Mouse (Mus musculus): ENCODE data around the gene Rassf6. TPM values are rescaled to one million over a fixed set of nuclear protein-coding genes. Genes with fewer than 3 reads are reported as not detected.

Rassf6 gene
- 4.6 and 6.7 TPM in 2 replicates for polyA plus RNA-seq (2011; ENCODE audit: insufficient read length, low read depth, missing spikeins)

DNA sequence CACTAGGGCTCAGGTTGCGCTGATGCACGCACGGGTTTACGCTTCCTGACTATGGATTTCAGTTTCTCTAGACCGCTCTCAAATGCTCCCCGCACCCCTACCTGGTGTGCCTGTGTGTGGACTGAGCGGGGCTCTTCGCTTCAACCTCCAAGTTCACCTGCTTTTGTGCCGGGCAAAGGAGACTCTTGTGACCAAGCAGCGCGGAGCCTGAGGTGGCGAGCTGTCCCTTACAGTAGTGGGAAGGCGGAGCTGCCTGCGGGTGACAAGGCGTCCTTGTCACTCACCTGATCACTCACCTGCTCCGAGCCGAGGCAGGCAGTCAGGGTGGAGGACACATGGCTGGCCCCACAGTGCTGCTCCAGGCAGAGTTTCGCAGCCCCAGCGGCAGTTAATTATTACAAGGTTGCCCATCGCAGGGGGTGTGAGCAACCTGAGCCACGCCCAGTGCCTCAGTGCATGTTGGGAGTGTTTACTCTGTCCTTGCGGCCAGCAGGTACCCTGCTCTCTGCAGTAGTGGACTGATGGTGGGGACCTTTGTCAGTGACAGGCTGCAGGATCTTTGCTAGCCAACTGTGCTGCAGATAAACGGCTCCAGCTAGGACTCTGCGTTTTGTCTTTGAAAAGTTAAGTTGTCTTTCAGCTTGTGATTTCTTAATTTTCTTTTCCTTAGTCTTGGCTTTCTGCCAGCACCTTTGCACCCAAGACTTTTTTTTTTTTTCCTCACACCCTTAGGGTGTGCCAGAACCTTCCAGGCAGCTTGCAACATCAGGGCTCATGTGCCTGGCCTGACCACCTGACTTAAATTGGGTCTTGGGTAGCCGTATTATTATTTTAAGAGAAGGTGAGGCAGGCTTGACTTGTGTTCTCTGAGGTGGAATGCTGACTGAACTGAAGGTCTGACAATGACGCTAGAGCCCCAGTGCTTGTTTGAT is at the start of gene Rassf6:
Gene Rassf6, minus strand, starts transcription at position 372 of the 932 bp plus-strand sequence.
- no peak within 1 kb of the TSS for H3K27ac ChIP-seq (ENCODE audit: insufficient read depth, low read length)
- H3K4me3 ChIP-seq (ENCODE audit: insufficient read depth, low read length), result peak within 1 kb of the TSS; percentile 11; the same call in 1 of the 2 replicates
- TF ChIP-seq CTCF (IDR thresholded peaks at IDR 0.05; ENCODE audit: borderline replicate concordance, insufficient read depth, low read length) (no peak), POLR2A (IDR thresholded peaks at IDR 0.05; ENCODE audit: low read depth, low read length) (no peak)
- no peaks in the 10 kb centered on the region for H3K4me1 ChIP-seq (ENCODE audit: control insufficient read depth, insufficient read depth, low read length)

DNA sequence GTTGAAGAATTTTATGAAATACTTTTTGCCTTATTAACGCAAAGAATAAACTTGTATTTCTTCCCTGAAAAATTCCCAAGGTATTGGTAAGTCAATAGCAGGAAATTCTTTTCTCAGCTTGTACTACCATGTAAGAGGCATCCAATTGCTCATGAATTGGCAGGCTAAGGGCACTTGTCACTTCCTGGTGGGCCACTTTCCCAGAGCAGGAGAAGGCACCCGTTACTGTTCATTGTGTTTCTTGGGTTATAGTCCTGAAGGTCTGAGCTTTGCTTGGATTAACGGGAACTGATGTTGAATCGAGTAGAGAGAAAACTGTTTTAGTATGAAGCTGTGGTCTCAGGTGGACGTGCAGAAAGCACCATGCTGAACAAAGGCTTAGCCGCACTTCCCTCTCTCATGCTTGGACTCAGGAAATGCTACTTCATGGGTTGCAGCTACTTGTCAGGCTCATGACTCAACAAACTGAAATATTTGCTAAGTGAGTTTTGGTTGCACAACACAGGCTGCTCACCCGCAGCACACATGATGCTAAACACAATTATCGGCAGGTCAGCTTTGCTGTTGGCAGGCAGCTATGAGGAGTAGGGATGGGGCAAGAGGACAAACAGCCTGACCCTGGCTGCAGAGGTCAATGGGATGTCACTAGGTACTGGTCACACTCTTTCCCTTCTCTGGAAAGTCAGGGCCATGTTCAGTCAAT is 49.1 kb upstream of the Rassf6 start:
- Histone ChIP-seq H3K4me3 (ENCODE audit: insufficient read depth, low read length) (no peak overlapping the region), H3K27ac (ENCODE audit: insufficient read depth, low read length) (peak overlapping the region; percentile 87), H3K4me1 (ENCODE audit: control insufficient read depth, insufficient read depth, low read length) (peaks cover 12% of the 10 kb centered on the region)
- TF ChIP-seq POLR2A (IDR thresholded peaks at IDR 0.05; ENCODE audit: low read depth, low read length), result no peak; the same call in 1 of the 2 replicates
- TF ChIP-seq CTCF (IDR thresholded peaks at IDR 0.05; ENCODE audit: borderline replicate concordance, insufficient read depth, low read length), result no peak

DNA sequence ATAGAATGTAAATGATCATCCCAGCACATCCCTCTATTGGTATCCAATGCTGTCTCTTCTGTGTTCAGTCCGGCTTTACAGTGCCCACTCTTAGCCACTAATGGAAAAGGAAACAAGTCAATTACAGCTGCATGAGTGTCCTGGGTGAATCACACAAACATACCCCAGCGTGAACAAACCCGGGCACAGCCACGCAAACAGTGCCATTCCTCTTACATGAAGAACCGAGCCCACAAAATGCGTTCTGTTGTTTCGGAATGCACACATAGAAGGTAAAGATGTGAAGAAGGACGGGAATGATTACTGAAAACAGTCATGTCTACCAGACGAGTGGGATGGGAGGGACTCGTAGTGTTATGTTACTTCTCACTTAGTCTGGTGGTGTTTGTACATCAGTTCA is 47.5 kb upstream of the Rassf6 start:
- TF ChIP-seq CTCF (IDR thresholded peaks at IDR 0.05; ENCODE audit: borderline replicate concordance, insufficient read depth, low read length), result no peak
- no peak for TF ChIP-seq POLR2A (IDR thresholded peaks at IDR 0.05; ENCODE audit: low read depth, low read length)
- Histone ChIP-seq H3K27ac (ENCODE audit: insufficient read depth, low read length) (no peak overlapping the region), H3K4me3 (ENCODE audit: insufficient read depth, low read length) (no peak overlapping the region), H3K4me1 (ENCODE audit: control insufficient read depth, insufficient read depth, low read length) (peaks cover 10% of the 10 kb centered on the region)

DNA sequence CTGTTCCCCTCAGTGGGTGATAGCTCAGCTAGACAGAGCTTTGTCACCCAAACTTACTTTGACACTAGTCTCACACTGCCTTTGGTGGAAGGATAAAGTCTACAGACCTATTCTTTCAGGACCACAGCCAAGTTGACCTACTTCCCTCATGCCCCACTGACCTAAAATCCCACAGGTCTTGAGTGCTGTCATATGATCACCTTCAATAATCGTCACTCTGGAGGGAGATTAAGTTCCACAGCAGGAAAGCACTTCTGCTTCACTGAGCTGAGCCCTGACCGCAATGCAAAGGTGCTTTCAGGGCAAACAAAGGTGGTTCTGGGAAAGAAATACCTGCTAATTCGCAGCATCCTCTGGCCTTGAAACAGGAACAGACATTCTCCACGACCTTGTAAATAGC is 44.5 kb upstream of the Rassf6 start:
- no peak overlapping the region for H3K4me3 ChIP-seq (ENCODE audit: insufficient read depth, low read length)
- TF ChIP-seq CTCF (IDR thresholded peaks at IDR 0.05; ENCODE audit: borderline replicate concordance, insufficient read depth, low read length) (no peak), POLR2A (IDR thresholded peaks at IDR 0.05; ENCODE audit: low read depth, low read length) (no peak)
- H3K4me1 ChIP-seq (ENCODE audit: control insufficient read depth, insufficient read depth, low read length), result peaks cover 9% of the 10 kb centered on the region; the same call in 1 of the 2 replicates
- peak overlapping the region; percentile 77 for H3K27ac ChIP-seq (ENCODE audit: insufficient read depth, low read length)

DNA sequence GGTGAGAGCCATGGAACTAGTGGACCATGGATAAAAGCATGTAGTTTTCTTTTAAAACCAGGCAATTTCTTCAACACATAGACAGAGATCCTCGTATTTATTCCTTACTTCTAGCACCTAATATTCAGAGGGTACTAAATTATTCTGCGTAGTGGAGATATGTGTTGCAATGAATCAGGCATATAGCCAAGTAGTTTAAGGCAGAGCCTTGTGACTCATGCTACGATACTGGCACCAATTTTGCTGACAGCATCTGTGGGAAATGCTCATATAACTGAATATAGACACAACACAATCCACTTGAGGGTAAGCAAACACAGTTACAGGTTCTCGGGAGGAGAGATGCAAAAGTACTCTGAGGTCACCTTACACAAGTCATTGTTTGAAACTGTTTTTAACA is 41.4 kb upstream of the Rassf6 start:
- Histone ChIP-seq H3K4me1 (ENCODE audit: control insufficient read depth, insufficient read depth, low read length) (peaks cover 3% of the 10 kb centered on the region; the same call in 1 of the 2 replicates), H3K27ac (ENCODE audit: insufficient read depth, low read length) (peak overlapping the region; percentile 91), H3K4me3 (ENCODE audit: insufficient read depth, low read length) (no peak overlapping the region)
- no peak for TF ChIP-seq POLR2A (IDR thresholded peaks at IDR 0.05; ENCODE audit: low read depth, low read length)
- TF ChIP-seq CTCF (IDR thresholded peaks at IDR 0.05; ENCODE audit: borderline replicate concordance, insufficient read depth, low read length), result no peak

DNA sequence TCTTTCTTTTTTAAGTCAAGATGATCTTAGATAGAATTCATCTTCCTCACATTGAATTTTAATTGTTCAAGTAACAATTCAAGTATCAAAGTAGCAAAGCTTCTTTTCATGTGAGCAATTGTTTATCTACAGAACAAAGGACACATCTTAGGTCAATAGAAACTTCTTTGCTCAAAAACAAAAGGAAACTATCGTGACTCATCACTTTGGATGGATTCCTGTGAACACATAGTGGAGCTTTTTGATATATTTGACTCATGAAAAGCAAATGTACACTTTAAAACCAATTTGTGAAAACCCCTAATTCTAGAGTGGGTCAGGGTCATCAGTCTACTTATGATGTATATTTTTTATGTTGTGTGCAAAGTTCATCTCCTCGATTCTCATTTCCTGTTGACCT is 37.1 kb upstream of the Rassf6 start:
- Histone ChIP-seq H3K27ac (ENCODE audit: insufficient read depth, low read length) (peak overlapping the region; percentile 67; the same call in 1 of the 2 replicates), H3K4me1 (ENCODE audit: control insufficient read depth, insufficient read depth, low read length) (peaks cover 3% of the 10 kb centered on the region; the same call in 1 of the 2 replicates), H3K4me3 (ENCODE audit: insufficient read depth, low read length) (no peak overlapping the region)
- TF ChIP-seq CTCF (IDR thresholded peaks at IDR 0.05; ENCODE audit: borderline replicate concordance, insufficient read depth, low read length) (no peak), POLR2A (IDR thresholded peaks at IDR 0.05; ENCODE audit: low read depth, low read length) (no peak)

DNA sequence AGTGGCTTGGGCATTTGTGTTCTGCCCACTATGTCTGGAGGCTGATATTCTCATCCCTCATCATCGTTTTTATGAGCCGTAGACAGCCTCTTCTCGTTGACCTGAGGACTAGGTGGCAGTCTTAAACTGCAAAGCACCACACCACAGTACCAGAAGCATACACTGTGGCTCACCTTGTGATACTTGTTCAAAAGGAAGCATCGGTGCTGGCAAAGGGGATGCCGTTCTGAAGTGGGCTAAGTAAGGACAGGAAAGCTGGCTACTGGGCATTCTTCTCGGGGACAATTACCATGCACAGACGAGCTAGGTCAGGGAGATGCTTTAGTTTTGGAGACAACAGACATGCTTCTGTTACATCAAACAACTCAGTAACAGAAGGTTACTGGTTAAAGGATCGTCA is 21.4 kb upstream of the Rassf6 start:
- Histone ChIP-seq H3K27ac (ENCODE audit: insufficient read depth, low read length) (no peak overlapping the region), H3K4me1 (ENCODE audit: control insufficient read depth, insufficient read depth, low read length) (peaks cover 4% of the 10 kb centered on the region; the same call in 1 of the 2 replicates), H3K4me3 (ENCODE audit: insufficient read depth, low read length) (no peak overlapping the region)
- TF ChIP-seq POLR2A (IDR thresholded peaks at IDR 0.05; ENCODE audit: low read depth, low read length) (no peak), CTCF (IDR thresholded peaks at IDR 0.05; ENCODE audit: borderline replicate concordance, insufficient read depth, low read length) (no peak)

DNA sequence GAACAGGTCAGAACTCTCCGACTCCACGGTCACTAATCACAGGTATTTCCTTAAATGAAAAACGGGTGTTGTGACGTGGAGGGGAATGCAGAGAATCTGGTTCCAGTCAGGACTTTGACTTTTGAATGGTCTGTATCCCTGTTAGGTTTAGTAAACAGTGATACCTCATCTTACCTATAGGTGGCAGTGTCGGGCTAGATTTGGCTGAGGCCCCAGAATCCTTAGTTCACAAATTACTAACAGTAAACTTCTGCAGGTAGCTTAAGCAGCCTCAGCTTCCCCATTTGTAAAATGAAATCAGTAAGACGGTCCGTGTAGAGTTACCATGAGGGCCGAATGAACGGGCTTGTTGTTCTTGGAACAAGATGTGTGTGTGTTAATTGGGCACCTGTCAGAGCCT is 21.0 kb upstream of the Rassf6 start:
- H3K27ac ChIP-seq (ENCODE audit: insufficient read depth, low read length), result no peak overlapping the region
- no peak for TF ChIP-seq CTCF (IDR thresholded peaks at IDR 0.05; ENCODE audit: borderline replicate concordance, insufficient read depth, low read length)
- TF ChIP-seq POLR2A (IDR thresholded peaks at IDR 0.05; ENCODE audit: low read depth, low read length), result no peak
- H3K4me1 ChIP-seq (ENCODE audit: control insufficient read depth, insufficient read depth, low read length), result peaks cover 6% of the 10 kb centered on the region
- no peak overlapping the region for H3K4me3 ChIP-seq (ENCODE audit: insufficient read depth, low read length)

DNA sequence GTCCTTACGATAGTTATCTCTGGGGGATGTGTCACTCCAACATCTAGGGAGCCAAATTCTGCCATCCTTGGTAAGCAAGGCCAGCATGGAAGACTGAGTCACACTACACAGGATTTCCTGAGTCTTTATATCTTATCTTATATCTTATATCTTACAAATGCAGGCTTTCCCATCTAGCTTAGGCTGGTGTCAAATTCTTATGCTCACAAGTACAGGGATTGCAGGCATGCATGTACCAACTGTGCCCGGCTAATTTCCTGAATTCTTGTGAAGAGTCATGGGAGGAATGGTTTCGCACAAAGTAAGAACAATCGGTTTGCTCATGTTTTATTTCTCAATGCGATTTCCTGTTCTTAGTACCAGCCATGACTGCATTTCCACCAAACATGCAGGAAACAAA is 20.0 kb upstream of the Rassf6 start:
- Histone ChIP-seq H3K4me1 (ENCODE audit: control insufficient read depth, insufficient read depth, low read length) (peaks cover 8% of the 10 kb centered on the region), H3K4me3 (ENCODE audit: insufficient read depth, low read length) (no peak overlapping the region), H3K27ac (ENCODE audit: insufficient read depth, low read length) (no peak overlapping the region)
- TF ChIP-seq POLR2A (IDR thresholded peaks at IDR 0.05; ENCODE audit: low read depth, low read length), result no peak
- TF ChIP-seq CTCF (IDR thresholded peaks at IDR 0.05; ENCODE audit: borderline replicate concordance, insufficient read depth, low read length), result no peak
